7 mouse cellular contexts compared by ENCODE assay signal in the genomic region with DNA sequence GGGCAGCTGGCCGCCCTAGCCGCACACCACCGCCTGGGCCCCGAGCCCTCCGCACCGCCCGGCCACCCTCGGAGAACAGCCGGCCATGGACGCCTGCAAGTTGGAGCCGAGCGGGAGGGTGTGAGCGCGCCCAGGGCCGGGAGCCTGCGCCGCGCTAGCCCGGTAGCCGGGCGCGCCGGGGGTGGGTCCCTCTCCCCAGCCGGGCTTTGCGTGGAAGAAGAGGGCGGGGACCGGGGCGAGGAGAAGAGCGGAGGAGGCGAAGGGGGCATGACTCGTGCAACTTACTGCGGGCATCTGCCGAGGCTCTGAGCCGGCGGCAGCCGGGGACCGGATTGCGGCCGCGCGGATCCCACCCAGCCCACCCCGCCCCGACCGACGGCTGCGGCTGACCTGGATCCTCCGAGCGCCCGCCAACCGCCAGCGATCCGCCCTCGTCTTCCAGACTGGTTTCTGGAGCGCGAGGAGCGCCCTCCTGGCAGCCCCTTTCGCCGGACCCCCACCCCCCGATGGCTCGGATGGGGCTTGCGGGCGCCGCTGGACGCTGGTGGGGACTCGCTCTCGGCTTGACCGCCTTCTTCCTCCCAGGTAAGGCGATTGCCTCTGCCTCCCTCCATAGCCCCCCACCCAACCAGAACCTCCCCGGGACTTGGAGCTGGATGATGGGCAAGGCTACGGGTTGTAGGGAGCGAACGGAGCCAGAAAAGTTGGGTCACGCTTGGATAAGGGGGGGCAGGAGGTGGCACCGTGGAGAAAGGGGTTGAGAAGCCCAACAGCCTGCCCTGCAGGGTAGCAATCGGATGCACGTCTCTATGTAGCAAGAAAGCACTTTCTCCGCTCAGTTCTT. TPM values are rescaled to one million over a fixed set of nuclear protein-coding genes. Genes with fewer than 3 reads are reported as not detected.
DNase-seq lines count a peak whose midpoint lies in the region; ATAC-seq lines count a peak whose summit lies in the region.

No protein-coding gene starts in this region.

- no peaks in the 10 kb centered on the region for H3K9me3 ChIP-seq in forebrain, embryonic 12.5 days
- H3K9me3 ChIP-seq in intestine, embryonic 16.5 days (ENCODE audit: control insufficient read depth, low read length): no peaks in the 10 kb centered on the region

- peak overlapping the region; percentile 98 for H3K27ac ChIP-seq in forebrain, embryonic 12.5 days
- H3K27ac ChIP-seq in intestine, embryonic 16.5 days (ENCODE audit: low read length): peak overlapping the region; percentile 97

- under 1% methylated on average over 70 of the region's 77 CpGs for WGBS in forebrain, embryonic 12.5 days
- under 1% methylated on average over 74 of the region's 77 CpGs for WGBS in intestine, embryonic 16.5 days

- peak overlapping the region; percentile 90 for H3K4me3 ChIP-seq in forebrain, embryonic 12.5 days (replicated peaks)
- H3K4me3 ChIP-seq in intestine, embryonic 16.5 days (ENCODE audit: low read length): peak overlapping the region; percentile 89

- peak overlapping the region; percentile 88 for H3K4me2 ChIP-seq in forebrain, embryonic 12.5 days
- peak overlapping the region; percentile 97 for H3K4me2 ChIP-seq in intestine, embryonic 16.5 days (ENCODE audit: low read depth, low read length)

- DNase-seq in thymus, postnatal 0 days (ENCODE audit: low spot score): peak; percentile 47
- DNase-seq in thymus, postnatal 36 days: no peak
- DNase-seq in adrenal gland, postnatal 36 days: peak; percentile 60 to 74
- DNase-seq in lung, postnatal 25 days (ENCODE audit: low spot score): peak; percentile 33
- DNase-seq in testis, postnatal 10 days (ENCODE audit: low spot score): peak; percentile 70

- peak; percentile 67 for ATAC-seq in forebrain, embryonic 12.5 days (ENCODE audit: low FRiP score)
- peak; percentile 69 for ATAC-seq in intestine, embryonic 16.5 days

- H3K36me3 ChIP-seq in forebrain, embryonic 12.5 days (replicated peaks): no peaks in the 10 kb centered on the region
- no peaks in the 10 kb centered on the region for H3K36me3 ChIP-seq in intestine, embryonic 16.5 days (ENCODE audit: control insufficient read depth, insufficient read depth, low read length)

- H3K9ac ChIP-seq in forebrain, embryonic 12.5 days: peak overlapping the region; percentile 98
- H3K9ac ChIP-seq in intestine, embryonic 16.5 days (ENCODE audit: low read depth, low read length): peak overlapping the region; percentile 92

- H3K4me1 ChIP-seq in forebrain, embryonic 12.5 days: peaks cover 53% of the 10 kb centered on the region
- peaks cover 21% of the 10 kb centered on the region for H3K4me1 ChIP-seq in intestine, embryonic 16.5 days (ENCODE audit: control insufficient read depth, insufficient read depth, low read length)

- peaks cover 10% of the 10 kb centered on the region for H3K27me3 ChIP-seq in forebrain, embryonic 12.5 days
- no peaks in the 10 kb centered on the region for H3K27me3 ChIP-seq in intestine, embryonic 16.5 days (replicated peaks; ENCODE audit: control insufficient read depth, insufficient read depth, low read length)

RNA-seq across cellular contexts. Expression of a gene that starts 0.6 kb away (rescaled TPM):
- 7.7 and 9.9 TPM in 2 replicates for polyA plus RNA-seq in thymus, postnatal 0 days (2015; fragmentation: Nextera tagmentation; extraction: Ambion mirVana)
- total RNA-seq in adrenal gland, postnatal 36 days (2021): 10 to 100 TPM; 25.1 to 37.1 TPM
- 11.4 and 12.1 TPM in 2 replicates for polyA plus RNA-seq in forebrain, embryonic 12.5 days (2016; fragmentation: Nextera tagmentation; extraction: Ambion mirVana)
- polyA plus RNA-seq in intestine, embryonic 16.5 days (2015; fragmentation: Nextera tagmentation; extraction: Ambion mirVana): 3.2 and 3.3 TPM in 2 replicates

Comparison
In these comparisons a context has a peak if more than half of its experiments do, and no peak if none do; other contexts are left out.
1. DNase-seq: peak in thymus, postnatal 0 days (single experiment), adrenal gland, postnatal 36 days (2 of 2), lung, postnatal 25 days (single experiment) and testis, postnatal 10 days (single experiment); none in thymus, postnatal 36 days (0 of 2).